Mouse (Mus musculus) erythroblast, embryonic 14.5 days (primary cell): Measurements from ENCODE around the gene Prn.

Experiments
- GATA1 ChIP-seq: IDR thresholded peaks from 2 replicates; pipeline ENCODE4 v1.6.1; 2012; ENCODE audit warnings: low read length, inconsistent platforms, mixed read lengths
- TAL1 ChIP-seq: IDR thresholded peaks from 3 replicates; pipeline ENCODE4 v1.6.1; 2012; ENCODE audit warnings: low read length, inconsistent platforms, mixed read lengths

- no peak for TF ChIP-seq GATA1
- no peak for TF ChIP-seq TAL1
These were observed 95.7 kb downstream of the Prn start for GRCm38 (mm10) chr2:132005445-132005844.
